Mouse (Mus musculus) kidney, adult 2 months (tissue): ENCODE measurements at regions not wholly inside any gene's neighbourhood (a gene's known extent, or its start where the extent isn't known, plus 50 kb on each side); places are given as distances from the start of the nearest gene placed in this dataset.

Experiments used
- CTCF ChIP-seq: fragments of 200-500 bp; conservative IDR thresholded peaks from 2 replicates; pipeline ENCODE4 v1.5.1; 2011; ENCODE audit warnings: low read depth, mild to moderate bottlenecking, control low read depth, low read length, moderate library complexity, mixed read lengths; ENCODE audit not compliant: insufficient read depth, insufficient read length
- POLR2A ChIP-seq: fragments of 200-500 bp; IDR thresholded peaks from one replicate; pipeline ENCODE4 v1.6.1; 2011; ENCODE audit warnings: low read depth, low read length, control low read depth

GRCm38 (mm10) chr14:25243289-25243688 lies 215.7 kb upstream of the Zmiz1 start:
- no peak for TF ChIP-seq CTCF
- no peak for TF ChIP-seq POLR2A
